Mouse (Mus musculus) liver, embryonic 12.5 days (tissue): ENCODE measurements around the gene BC004004. TPM values are rescaled to one million over a fixed set of nuclear protein-coding genes. Genes with fewer than 3 reads are reported as not detected.
"Not testable (repeated sequence)": the region's sequence is repeated elsewhere in the genome, so short reads cannot be mapped to it uniquely, and the experiment has no call there.

ENCODE experiments used
- ATAC-seq: fragments of 200-750 bp; cut with Nextera tagmentation; 2 replicates; pipeline ENCODE4 v1.8.0; 2017; ENCODE audit warnings: moderate number of reproducible peaks, mild to moderate bottlenecking, moderate library complexity
- H3K27ac ChIP-seq: fragments of 300-500 bp; sonication (generic); 2 replicates; pipeline ENCODE4 v1.5.1; 2016; ENCODE audit warnings: mild to moderate bottlenecking
- H3K27me3 ChIP-seq: fragments of 300-500 bp; sonication (generic); replicated peaks from 2 replicates; pipeline ENCODE4 v1.6.1; 2016; ENCODE audit warnings: mild to moderate bottlenecking, moderate library complexity
- H3K36me3 ChIP-seq: fragments of 300-500 bp; sonication (generic); 2 replicates; pipeline ENCODE4 v1.6.1; 2016; ENCODE audit warnings: mild to moderate bottlenecking, moderate library complexity
- H3K4me1 ChIP-seq: fragments of 300-500 bp; sonication (generic); 2 replicates; pipeline ENCODE4 v1.6.1; 2016
- H3K4me2 ChIP-seq: fragments of 300-500 bp; sonication (generic); 2 replicates; pipeline ENCODE4 v1.6.1; 2016; ENCODE audit warnings: mild to moderate bottlenecking, moderate library complexity
- H3K4me3 ChIP-seq: fragments of 300-500 bp; sonication (generic); 2 replicates; pipeline ENCODE4 v1.5.1; 2016; ENCODE audit warnings: mild to moderate bottlenecking, moderate library complexity
- H3K9ac ChIP-seq: fragments of 300-500 bp; sonication (generic); 2 replicates; pipeline ENCODE4 v1.6.1; 2016; ENCODE audit warnings: mild to moderate bottlenecking, moderate library complexity
- H3K9me3 ChIP-seq: fragments of 300-500 bp; sonication (generic); replicated peaks from 2 replicates; pipeline ENCODE4 v1.6.1; 2016; ENCODE audit warnings: mild to moderate bottlenecking, moderate library complexity
- WGBS: fragments of 180-500 bp; shearing (Covaris S2); methylation state at CpG from one replicate; pipeline ENCODE4 v1.1.7; 2016; ENCODE audit not compliant: insufficient replicate concordance; 5-methylcytosine and 5-hydroxymethylcytosine counted together
- polyA plus RNA-seq: library from polyadenylated mRNA; unstranded; fragments of >200 nt; fragmentation: Nextera tagmentation; extraction: Ambion mirVana; gene quantifications from 2 replicates; pipeline ENCODE4 v1.2.1, GENCODE M21; 2016

Gene BC004004
- polyA plus RNA-seq, 1 experiment from 2014 or later, result 51.5 TPM

GRCm38 (mm10) chr17:29261603-29262258, 6.9 kb upstream of the BC004004 start:
- Histone ChIP-seq H3K36me3 (peaks cover 52% of the 10 kb centered on the region), H3K9me3 (no peaks in the 10 kb centered on the region), H3K4me3 (peak overlapping the region; percentile 88), H3K27ac (peak overlapping the region; percentile 43; the same call in 1 of the 2 replicates), H3K27me3 (no peaks in the 10 kb centered on the region), H3K4me2 (peak overlapping the region; percentile 80), H3K4me1 (peaks cover 85% of the 10 kb centered on the region), H3K9ac (peak overlapping the region; percentile 88)
- ATAC-seq, result no peak
- WGBS, result 78% methylated on average over 22 of the region's 22 CpGs

- WGBS, result 37% methylated on average over 2 of the region's 2 CpGs
- Histone ChIP-seq H3K27me3 (no peaks in the 10 kb centered on the region), H3K27ac (no peak overlapping the region), H3K9me3 (no peaks in the 10 kb centered on the region), H3K4me3 (peak overlapping the region; percentile 88), H3K4me2 (peak overlapping the region; percentile 80), H3K4me1 (peaks cover 80% of the 10 kb centered on the region), H3K9ac (peak overlapping the region; percentile 88), H3K36me3 (peaks cover 47% of the 10 kb centered on the region)
- ATAC-seq, result no peak
These were observed 6.3 kb upstream of the BC004004 start for GRCm38 (mm10) chr17:29262259-29262649.

- peak overlapping the region; percentile 88 for H3K9ac ChIP-seq
- H3K27ac ChIP-seq, result peak overlapping the region; percentile 96
- peak overlapping the region; percentile 80 for H3K4me2 ChIP-seq
- H3K4me3 ChIP-seq, result peak overlapping the region; percentile 88
- H3K27me3 ChIP-seq, result no peaks in the 10 kb centered on the region
- peaks cover 76% of the 10 kb centered on the region for H3K4me1 ChIP-seq
- WGBS, result under 1% methylated on average over 14 of the region's 14 CpGs
- peak; percentile 6; the same call in 1 of the 2 replicates for ATAC-seq
- no peaks in the 10 kb centered on the region for H3K9me3 ChIP-seq
- H3K36me3 ChIP-seq, result peaks cover 35% of the 10 kb centered on the region
These were observed 5.2 kb upstream of the BC004004 start for GRCm38 (mm10) chr17:29263417-29263816.

DNA sequence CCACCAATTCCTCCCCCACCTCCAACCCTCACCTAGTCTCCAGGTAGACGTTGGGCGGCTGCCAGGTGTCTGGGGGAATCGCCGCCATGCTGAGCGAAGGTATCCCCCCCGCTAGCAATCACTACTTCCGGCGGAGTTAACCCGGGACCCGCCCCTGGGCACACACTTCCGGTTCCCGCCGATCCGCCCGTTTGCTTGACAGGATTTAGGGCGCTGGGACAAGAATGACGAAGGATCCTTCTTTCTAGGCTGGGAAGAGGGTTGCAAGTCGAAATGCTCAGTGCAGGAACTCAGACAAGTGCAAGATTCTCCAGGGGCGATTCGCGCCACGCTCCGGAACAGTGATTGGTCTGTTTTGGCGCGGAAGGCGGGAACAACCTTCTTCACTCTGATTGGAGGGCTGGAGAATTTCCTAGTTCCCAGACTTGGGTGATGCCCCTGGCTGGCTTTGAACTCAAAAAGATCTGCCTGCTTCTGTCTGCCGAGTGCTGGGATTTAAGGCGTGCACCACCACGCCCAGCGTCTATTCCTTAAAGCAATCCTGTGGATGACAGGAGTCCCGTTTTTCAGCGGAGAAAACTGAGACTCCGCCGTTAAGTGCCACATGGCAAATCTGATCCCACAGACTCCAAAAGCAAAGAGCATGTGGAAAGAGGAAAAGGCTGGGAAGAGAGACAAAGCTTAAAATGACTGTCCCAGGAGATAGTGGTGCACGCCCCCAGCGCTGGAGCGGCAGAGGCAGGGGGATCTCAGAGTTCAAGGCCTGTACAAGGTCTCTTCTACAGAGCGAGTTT, 4.6 kb upstream of the BC004004 start, which contains the start of gene Ppil1:
Gene Ppil1, minus strand, starts transcription at position 347 of the 794 bp plus-strand sequence.
- Histone ChIP-seq H3K4me3 (peak within 1 kb of the TSS; percentile 88), H3K4me1 (peaks cover 70% of the 10 kb centered on the region), H3K9me3 (no peaks in the 10 kb centered on the region), H3K4me2 (peak within 1 kb of the TSS; percentile 80), H3K27ac (peak within 1 kb of the TSS; percentile 96), H3K9ac (peak within 1 kb of the TSS; percentile 88), H3K36me3 (peaks cover 29% of the 10 kb centered on the region), H3K27me3 (no peaks in the 10 kb centered on the region)
- peak; percentile 62 for ATAC-seq
- WGBS, result 6% methylated on average over 38 of the region's 38 CpGs

GRCm38 (mm10) chr17:29264760-29265159, 3.8 kb upstream of the BC004004 start:
- peak overlapping the region; percentile 88 for H3K9ac ChIP-seq

GRCm38 (mm10) chr17:29267040-29267439, 1.5 kb upstream of the BC004004 start:
- H3K27me3 ChIP-seq, H3K9ac ChIP-seq, ATAC-seq, H3K27ac ChIP-seq, H3K9me3 ChIP-seq, H3K36me3 ChIP-seq, H3K4me2 ChIP-seq, H3K4me3 ChIP-seq: not testable (repeated sequence)
- 89% methylated on average over 2 of the region's 2 CpGs for WGBS
- peaks cover 59% of the 10 kb centered on the region for H3K4me1 ChIP-seq

More at GRCm38 (mm10) chr17:29264760-29265159, 3.8 kb upstream of the BC004004 start:
- Histone ChIP-seq H3K27ac (peak overlapping the region; percentile 96), H3K4me1 (peaks cover 67% of the 10 kb centered on the region), H3K36me3 (peaks cover 22% of the 10 kb centered on the region), H3K27me3 (no peaks in the 10 kb centered on the region), H3K9me3 (no peaks in the 10 kb centered on the region), H3K4me3 (peak overlapping the region; percentile 88), H3K4me2 (peak overlapping the region; percentile 80)
- WGBS, result 67% methylated on average over 5 of the region's 5 CpGs
- ATAC-seq, result no peak

- WGBS, result 63% methylated on average over 6 of the region's 6 CpGs
- peak; percentile 13; the same call in 1 of the 2 replicates for ATAC-seq
- H3K4me2 ChIP-seq, result peak overlapping the region; percentile 84
- H3K4me3 ChIP-seq, result peak overlapping the region; percentile 85
- no peaks in the 10 kb centered on the region for H3K27me3 ChIP-seq
- no peaks in the 10 kb centered on the region for H3K36me3 ChIP-seq
- peaks cover 48% of the 10 kb centered on the region for H3K4me1 ChIP-seq
- no peaks in the 10 kb centered on the region for H3K9me3 ChIP-seq
- H3K9ac ChIP-seq, result peak overlapping the region; percentile 95
- H3K27ac ChIP-seq, result peak overlapping the region; percentile 97
These were observed 482 bp upstream of the BC004004 start for GRCm38 (mm10) chr17:29267931-29268681.

GRCm38 (mm10) chr17:29269349-29269706, 740 bp downstream of the BC004004 start:
- Histone ChIP-seq H3K27ac (peak overlapping the region; percentile 97), H3K36me3 (no peaks in the 10 kb centered on the region), H3K4me3 (peak overlapping the region; percentile 85), H3K9ac (peak overlapping the region; percentile 95), H3K4me1 (peaks cover 50% of the 10 kb centered on the region), H3K4me2 (peak overlapping the region; percentile 84), H3K27me3 (no peaks in the 10 kb centered on the region), H3K9me3 (no peaks in the 10 kb centered on the region)
- 13% methylated on average over 10 of the region's 10 CpGs for WGBS
- no peak for ATAC-seq

- ATAC-seq, result no peak
- Histone ChIP-seq H3K27me3 (no peaks in the 10 kb centered on the region), H3K4me3 (peak overlapping the region; percentile 85), H3K27ac (peak overlapping the region; percentile 97), H3K4me2 (peak overlapping the region; percentile 84), H3K4me1 (peaks cover 44% of the 10 kb centered on the region), H3K36me3 (no peaks in the 10 kb centered on the region), H3K9ac (peak overlapping the region; percentile 95), H3K9me3 (no peaks in the 10 kb centered on the region)
- WGBS, result 82% methylated on average over 9 of the region's 9 CpGs
These were observed 1.6 kb downstream of the BC004004 start for GRCm38 (mm10) chr17:29270148-29270698.

DNA sequence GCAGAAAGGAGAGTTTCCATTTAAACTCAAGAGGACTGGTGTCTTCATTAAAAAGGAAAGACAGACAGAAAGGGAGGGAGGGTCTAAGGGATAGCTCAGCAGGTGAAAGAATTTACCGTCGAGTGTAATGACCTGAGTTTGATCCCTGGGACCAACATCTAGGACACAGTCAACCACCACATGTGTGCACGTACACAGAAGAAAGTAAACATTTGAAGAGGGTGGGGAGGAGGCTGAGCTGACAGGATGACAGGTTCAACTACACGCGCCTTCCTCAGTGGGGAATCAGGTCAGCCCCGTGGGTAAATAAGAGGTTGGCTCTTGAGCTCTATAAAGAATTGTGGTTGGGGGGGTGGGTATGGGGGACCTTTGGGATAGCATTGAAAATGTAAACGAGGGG, 4.6 kb downstream of the BC004004 start:
- ATAC-seq, result no peak
- Histone ChIP-seq H3K27me3 (no peaks in the 10 kb centered on the region), H3K4me3 (no peak overlapping the region), H3K4me2 (no peak overlapping the region), H3K9ac (no peak overlapping the region), H3K27ac (no peak overlapping the region), H3K9me3 (no peaks in the 10 kb centered on the region), H3K36me3 (peaks cover 6% of the 10 kb centered on the region; the same call in 1 of the 2 replicates), H3K4me1 (peaks cover 39% of the 10 kb centered on the region)
- 67% methylated on average over 7 of the region's 7 CpGs for WGBS

DNA sequence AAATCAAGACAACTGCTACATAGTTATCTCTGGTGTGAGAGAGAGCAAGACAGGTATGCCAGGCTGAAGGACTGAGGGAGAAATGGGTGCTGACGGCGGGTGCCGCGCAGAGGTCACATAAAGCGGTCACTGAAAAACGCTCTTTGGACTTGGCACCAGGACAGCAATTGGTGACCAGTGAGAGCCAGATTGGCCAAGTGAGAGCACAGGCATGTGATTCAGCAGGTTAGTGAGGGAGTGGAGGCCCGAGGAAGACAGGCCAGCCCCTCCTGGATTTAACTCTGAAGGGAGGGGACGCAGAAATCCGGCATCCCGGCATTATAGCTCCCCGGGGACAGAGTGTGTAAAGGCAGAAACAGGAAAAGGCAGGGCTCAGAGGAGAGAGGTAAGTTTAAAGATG, 5.3 kb downstream of the BC004004 start:
- Histone ChIP-seq H3K36me3 (peaks cover 13% of the 10 kb centered on the region), H3K9ac (no peak overlapping the region), H3K27ac (0 out of 2 replicates have a peak overlapping the region, but pooled peaks have one; percentile 17), H3K4me2 (no peak overlapping the region), H3K4me1 (peaks cover 38% of the 10 kb centered on the region), H3K9me3 (no peaks in the 10 kb centered on the region), H3K4me3 (no peak overlapping the region), H3K27me3 (no peaks in the 10 kb centered on the region)
- 77% methylated on average over 11 of the region's 11 CpGs for WGBS
- ATAC-seq, result no peak
